Mouse (Mus musculus): ENCODE results near the gene Prr27. TPM values are rescaled to one million over a fixed set of nuclear protein-coding genes. Genes with fewer than 3 reads are reported as not detected.

Prr27 gene
- 6.7 TPM for polyA plus RNA-seq (2014; fragmentation: Illumina TruSeq; extraction: RNeasy Lipid Tissue Mini Kit (QIAGEN cat#74804); ENCODE audit: low read depth, low replicate concordance)

DNA sequence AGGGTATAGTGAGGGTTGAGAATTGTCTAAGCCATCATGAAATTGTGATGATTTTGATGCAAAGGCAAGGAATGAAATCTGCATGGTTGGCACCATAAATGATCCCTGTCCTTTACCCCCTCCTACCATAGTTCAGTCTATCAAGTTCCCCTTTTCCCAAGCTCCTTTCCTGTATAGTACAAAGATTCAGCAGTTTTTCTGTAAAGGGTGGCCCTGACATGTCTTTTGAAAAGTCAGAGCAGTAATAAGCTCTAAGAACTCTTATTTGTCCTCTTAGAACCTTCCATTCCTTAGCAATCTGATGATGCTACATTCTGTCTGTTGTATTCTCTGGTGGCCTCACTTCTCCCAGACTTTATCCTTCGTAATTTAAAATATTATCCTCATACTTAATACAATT lies at the start of gene Prr27:
Prr27 (plus strand) TSS at position 301 of the 400 bp plus-strand sequence.

GRCm38 (mm10) chr5:87807782-87808181 lies 17.7 kb upstream of the Prr27 start, which contains the start of gene Csn1s2b:
TSS of gene Csn1s2b (plus strand) at chr5:87808082.

GRCm38 (mm10) chr5:87884729-87885128 lies 59.2 kb downstream of the Prr27 start, which contains the start of gene Odam:
TSS of gene Odam (plus strand) at chr5:87885029.

Other genes starting within 250 kb of the Prr27 start
- 63.5 TPM for gene Sult1e1, start 234.1 kb upstream of the Prr27 start, polyA plus RNA-seq (2014; fragmentation: Illumina TruSeq; extraction: RNeasy Lipid Tissue Mini Kit (QIAGEN cat#74804); ENCODE audit: low read depth, low replicate concordance)
- not detected for gene Csn1s1, start 159.5 kb upstream of the Prr27 start, polyA plus RNA-seq (2014; fragmentation: Illumina TruSeq; extraction: RNeasy Lipid Tissue Mini Kit (QIAGEN cat#74804); ENCODE audit: low read depth, low replicate concordance)
- gene Csn2, start 126.1 kb upstream of the Prr27 start, polyA plus RNA-seq (2014; fragmentation: Illumina TruSeq; extraction: RNeasy Lipid Tissue Mini Kit (QIAGEN cat#74804); ENCODE audit: low read depth, low replicate concordance), result not detected
- gene Csn1s2a, start 51.1 kb upstream of the Prr27 start, polyA plus RNA-seq (2014; fragmentation: Illumina TruSeq; extraction: RNeasy Lipid Tissue Mini Kit (QIAGEN cat#74804); ENCODE audit: low read depth, low replicate concordance), result not detected
- not detected for gene Csn1s2b, start 17.6 kb upstream of the Prr27 start, polyA plus RNA-seq (2014; fragmentation: Illumina TruSeq; extraction: RNeasy Lipid Tissue Mini Kit (QIAGEN cat#74804); ENCODE audit: low read depth, low replicate concordance)
- gene Odam, start 59.3 kb downstream of the Prr27 start, polyA plus RNA-seq (2014; fragmentation: Illumina TruSeq; extraction: RNeasy Lipid Tissue Mini Kit (QIAGEN cat#74804); ENCODE audit: low read depth, low replicate concordance), result 37.3 TPM
- not detected for gene Csn3, start 99.9 kb downstream of the Prr27 start, polyA plus RNA-seq (2014; fragmentation: Illumina TruSeq; extraction: RNeasy Lipid Tissue Mini Kit (QIAGEN cat#74804); ENCODE audit: low read depth, low replicate concordance)
- not detected for gene 2310003L06Rik, start 143.8 kb downstream of the Prr27 start, polyA plus RNA-seq (2014; fragmentation: Illumina TruSeq; extraction: RNeasy Lipid Tissue Mini Kit (QIAGEN cat#74804); ENCODE audit: low read depth, low replicate concordance)
- gene Gm28434, start 143.8 kb downstream of the Prr27 start, polyA plus RNA-seq (2014; fragmentation: Illumina TruSeq; extraction: RNeasy Lipid Tissue Mini Kit (QIAGEN cat#74804); ENCODE audit: low read depth, low replicate concordance), result not detected
- 20.5 TPM for gene Cabs1, start 153.8 kb downstream of the Prr27 start, polyA plus RNA-seq (2014; fragmentation: Illumina TruSeq; extraction: RNeasy Lipid Tissue Mini Kit (QIAGEN cat#74804); ENCODE audit: low read depth, low replicate concordance)
- gene Smr3a, start 176.9 kb downstream of the Prr27 start, polyA plus RNA-seq (2014; fragmentation: Illumina TruSeq; extraction: RNeasy Lipid Tissue Mini Kit (QIAGEN cat#74804); ENCODE audit: low read depth, low replicate concordance), result not detected